Mouse (Mus musculus): ENCODE data around the gene Tmcc1. TPM values are rescaled to one million over a fixed set of nuclear protein-coding genes. Genes with fewer than 3 reads are reported as not detected.

Tmcc1 gene
- total and polyA plus RNA-seq, 3 experiments, result 9.1 to 30.6 TPM; not detected in 1

- Histone ChIP-seq H3K4me1 (ENCODE audit: control insufficient read depth in 1 of 2, insufficient read depth in 2 of 2, low read length in 2 of 2) (peaks cover 3 to 17% of the 10 kb centered on the region in 2 experiments), H3K9me3 (replicated peaks; ENCODE audit: insufficient read depth, low read length) (no peaks in the 10 kb centered on the region), H3K9ac (ENCODE audit: control insufficient read depth, low read depth, low read length, poor library complexity, severe bottlenecking) (no peak overlapping the region), H3K36me3 (ENCODE audit: control insufficient read depth in 1 of 2, insufficient read depth in 2 of 2, low read length in 2 of 2) (peaks cover 0 to 7% of the 10 kb centered on the region in 2 experiments; a peak in 2 of 4 replicates), H3K79me2 (ENCODE audit: control insufficient read depth, insufficient read depth, low read length, poor library complexity) (peaks cover 2% of the 10 kb centered on the region; the same call in 1 of the 2 replicates), H3K27me3 (ENCODE audit: control insufficient read depth in 1 of 2, insufficient read depth in 2 of 2, low read length in 2 of 2) (no peaks in the 10 kb centered on the region), H3K4me3 (ENCODE audit: control insufficient read depth in 1 of 2, insufficient read depth in 1 of 2, low read depth in 2 of 2, low read length in 2 of 2) (no peak overlapping the region), H3K27ac (ENCODE audit: control insufficient read depth, low read depth, low read length) (no peak overlapping the region)
- TF ChIP-seq ZMIZ1 (IDR thresholded peaks at IDR 0.05; ENCODE audit: low read depth, low read length) (no peak), MAX (IDR thresholded peaks at IDR 0.05; ENCODE audit: low read length) (no peak), TAL1 (IDR thresholded peaks at IDR 0.05; ENCODE audit: low read length) (no peak), USF2 (IDR thresholded peaks at IDR 0.05; ENCODE audit: borderline replicate concordance in 1 of 2, insufficient read depth in 1 of 2, low read depth in 1 of 2, low read length in 2 of 2) (no peak), BHLHE40 (IDR thresholded peaks at IDR 0.05; ENCODE audit: borderline replicate concordance, low read depth, low read length) (no peak), TBP (IDR thresholded peaks at IDR 0.05; ENCODE audit: low read depth, low read length) (no peak), ETS1 (IDR thresholded peaks at IDR 0.05; ENCODE audit: low read depth, low read length) (no peak), SMC3 (IDR thresholded peaks at IDR 0.05; ENCODE audit: low read depth, low read length) (no peak), ELF1 (IDR thresholded peaks at IDR 0.05; ENCODE audit: low read depth, low read length) (no peak), CTCF (IDR thresholded peaks at IDR 0.05 in 2 of 3, conservative IDR thresholded peaks at IDR 0.05 in 1 of 3; ENCODE audit: control insufficient read depth in 1 of 3, insufficient read depth in 1 of 3, low read depth in 2 of 3, low read length in 3 of 3, poor library complexity in 1 of 3, severe bottlenecking in 1 of 3) (no peak), KAT2A (conservative IDR thresholded peaks at IDR 0.05; ENCODE audit: low read depth, low read length) (no peak), ZKSCAN1 (IDR thresholded peaks at IDR 0.05; ENCODE audit: low read depth, low read length) (no peak), POLR2A (IDR thresholded peaks at IDR 0.05; ENCODE audit: control insufficient read depth in 1 of 2, insufficient read depth in 1 of 2, low read depth in 1 of 2, low read length in 2 of 2, poor library complexity in 1 of 2) (no peak), EP300 (IDR thresholded peaks at IDR 0.05; ENCODE audit: low read depth in 1 of 2, low read length in 2 of 2) (no peak), CHD2 (IDR thresholded peaks at IDR 0.05; ENCODE audit: low read length) (no peak), USF1 (IDR thresholded peaks at IDR 0.05; ENCODE audit: low read depth, low read length) (no peak), GATA1 (IDR thresholded peaks at IDR 0.05; ENCODE audit: low read depth, low read length) (no peak), NELFE (IDR thresholded peaks at IDR 0.05; ENCODE audit: low read depth, low read length) (no peak)
- no peak for DNase-seq (ENCODE audit: low read depth, low spot score)
Observed at GRCm38 (mm10) chr6:115993463-115994145, 199.7 kb downstream of the Tmcc1 start.

- no peak overlapping the region for H3K27ac ChIP-seq (ENCODE audit: control insufficient read depth, low read depth, low read length)
- H3K4me1 ChIP-seq (ENCODE audit: control insufficient read depth in 1 of 2, insufficient read depth in 2 of 2, low read length in 2 of 2), result peaks cover 3 to 17% of the 10 kb centered on the region in 2 experiments
- H3K9me3 ChIP-seq (replicated peaks; ENCODE audit: insufficient read depth, low read length), result no peaks in the 10 kb centered on the region
- H3K36me3 ChIP-seq (ENCODE audit: control insufficient read depth in 1 of 2, insufficient read depth in 2 of 2, low read length in 2 of 2), result peaks cover 0 to 7% of the 10 kb centered on the region in 2 experiments; a peak in 2 of 4 replicates
- TF ChIP-seq JUND (IDR thresholded peaks at IDR 0.05; ENCODE audit: low read depth, low read length), result no peak
- no peak for TF ChIP-seq RCOR1 (IDR thresholded peaks at IDR 0.05; ENCODE audit: low read depth, low read length)
- no peak for TF ChIP-seq CHD2 (IDR thresholded peaks at IDR 0.05; ENCODE audit: low read length)
- no peak for TF ChIP-seq NELFE (IDR thresholded peaks at IDR 0.05; ENCODE audit: low read depth, low read length)
- no peak for TF ChIP-seq USF1 (IDR thresholded peaks at IDR 0.05; ENCODE audit: low read depth, low read length)
- no peak for TF ChIP-seq GATA1 (IDR thresholded peaks at IDR 0.05; ENCODE audit: low read depth, low read length)
- no peak for TF ChIP-seq ELF1 (IDR thresholded peaks at IDR 0.05; ENCODE audit: low read depth, low read length)
- no peak for TF ChIP-seq SMC3 (IDR thresholded peaks at IDR 0.05; ENCODE audit: low read depth, low read length)
- no peak for TF ChIP-seq TCF12 (IDR thresholded peaks at IDR 0.05; ENCODE audit: low read depth, low read length)
- TF ChIP-seq NRF1 (IDR thresholded peaks at IDR 0.05; ENCODE audit: insufficient read depth, low read depth, low read length, poor library complexity, severe bottlenecking), result no peak
- no peak for TF ChIP-seq MAX (IDR thresholded peaks at IDR 0.05; ENCODE audit: low read length)
- no peak for TF ChIP-seq MYB (IDR thresholded peaks at IDR 0.05; ENCODE audit: low read depth, low read length)
- no peak overlapping the region for H3K4me3 ChIP-seq (ENCODE audit: control insufficient read depth in 1 of 2, insufficient read depth in 1 of 2, low read depth in 2 of 2, low read length in 2 of 2)
- no peak overlapping the region for H3K9ac ChIP-seq (ENCODE audit: control insufficient read depth, low read depth, low read length, poor library complexity, severe bottlenecking)
- no peaks in the 10 kb centered on the region for H3K27me3 ChIP-seq (ENCODE audit: control insufficient read depth in 1 of 2, insufficient read depth in 2 of 2, low read length in 2 of 2)
- no peak for DNase-seq (ENCODE audit: low read depth, low spot score)
- H3K79me2 ChIP-seq (ENCODE audit: control insufficient read depth, insufficient read depth, low read length, poor library complexity), result peaks cover 2% of the 10 kb centered on the region; the same call in 1 of the 2 replicates
Observed at GRCm38 (mm10) chr6:115992981-115993380, 200.3 kb downstream of the Tmcc1 start.

Data from MEL (cell line).